In genomic region chr7:100886535-100886934, GRCm38 (mm10) we compare ENCODE assay signal across 9 mouse cellular contexts. TPM values are rescaled to one million over a fixed set of nuclear protein-coding genes. Genes with fewer than 3 reads are reported as not detected.
DNase-seq lines count a peak whose midpoint lies in the region; ATAC-seq and TF ChIP-seq lines count a peak whose summit lies in the region.
"Had no signal": no experiment of that assay in that cellular context is flagged by ENCODE, and none has a peak within 500 bp of the region (broad histone marks: within the 10 kb centered on the region; RNA-seq: fewer than 3 reads in every experiment).

No protein-coding gene starts in this region.

- ATAC-seq in cerebellum, adult (ENCODE audit: insufficient number of reproducible peaks, low FRiP score, low TSS enrichment) = no peak
- no peak for ATAC-seq in liver, embryonic 12.5 days
- 0 out of 2 replicates have a peak, but pooled peaks have one; percentile 35 for ATAC-seq in erythroblast, adult 5-6 weeks (replicated peaks; ENCODE audit: low FRiP score, poor library complexity, severe bottlenecking)
- no peak for ATAC-seq in lung, postnatal 0 days
- ATAC-seq: Patski had no signal

- H3K27ac ChIP-seq in liver, adult 2 months (replicated peaks; ENCODE audit: insufficient read depth, low read depth, low read length) = no peak overlapping the region
- no peak overlapping the region for H3K27ac ChIP-seq in liver, embryonic 12.5 days
- H3K27ac ChIP-seq in lung, postnatal 0 days (ENCODE audit: low read length) = no peak overlapping the region

- H3K9ac ChIP-seq in liver, adult 2 months (ENCODE audit: low read depth, low read length) = no peak overlapping the region
- no peak overlapping the region for H3K9ac ChIP-seq in liver, embryonic 12.5 days
- H3K9ac ChIP-seq in lung, postnatal 0 days (replicated peaks; ENCODE audit: low read depth) = no peak overlapping the region

- no peak overlapping the region for H3K4me3 ChIP-seq in liver, adult 2 months (ENCODE audit: insufficient read depth, low read depth, low read length)
- H3K4me3 ChIP-seq in liver, embryonic 12.5 days = no peak overlapping the region
- no peak overlapping the region for H3K4me3 ChIP-seq in lung, postnatal 0 days (ENCODE audit: low read depth, low read length)

- DNase-seq in cerebellum, adult 18-20 months = peak; percentile 56 to 68
- DNase-seq in liver, adult 2 months (ENCODE audit: extremely low read depth, low read depth, low spot score) = peak; percentile 24
- DNase-seq in adrenal gland, postnatal 36 days = peak; percentile 57
- DNase-seq in lung, postnatal 0 days (ENCODE audit: low spot score) = peak; percentile 53
- DNase-seq in thymus, postnatal 14 days = peak; percentile 65

- no peaks in the 10 kb centered on the region for H3K9me3 ChIP-seq in liver, embryonic 12.5 days (replicated peaks)
- H3K9me3 ChIP-seq in lung, postnatal 0 days (ENCODE audit: low read length) = no peaks in the 10 kb centered on the region

- H3K4me1 ChIP-seq in liver, adult 2 months (ENCODE audit: control insufficient read depth, insufficient read depth, low read length) = no peaks in the 10 kb centered on the region
- H3K4me1 ChIP-seq in liver, embryonic 12.5 days = no peaks in the 10 kb centered on the region
- no peaks in the 10 kb centered on the region for H3K4me1 ChIP-seq in lung, postnatal 0 days (ENCODE audit: insufficient read depth, low read depth, low read length)

- H3K79me2 ChIP-seq in liver, adult 2 months (ENCODE audit: control insufficient read depth, insufficient read depth, low read length) = no peaks in the 10 kb centered on the region

- WGBS in liver, adult 2 months = 33% methylated on average over 3 of the region's 3 CpGs
- 28% methylated on average over 3 of the region's 3 CpGs for WGBS in liver, embryonic 12.5 days (ENCODE audit: insufficient replicate concordance)
- WGBS in lung, postnatal 0 days = 29% methylated on average over 3 of the region's 3 CpGs

- no peak overlapping the region for H3K4me2 ChIP-seq in liver, embryonic 12.5 days
- H3K4me2 ChIP-seq in lung, postnatal 0 days (replicated peaks; ENCODE audit: low read depth, low read length) = no peak overlapping the region

- no peaks in the 10 kb centered on the region for H3K27me3 ChIP-seq in liver, adult 2 months (ENCODE audit: control insufficient read depth, insufficient read depth, low read length)
- H3K27me3 ChIP-seq in liver, embryonic 12.5 days (replicated peaks) = no peaks in the 10 kb centered on the region
- H3K27me3 ChIP-seq in lung, postnatal 0 days (replicated peaks; ENCODE audit: insufficient read depth, low read length) = no peaks in the 10 kb centered on the region
- H3K27me3 ChIP-seq: Patski had no signal

- no peak for TF ChIP-seq EP300 in lung, postnatal 0 days (IDR thresholded peaks at IDR 0.05)

- no peak for TF ChIP-seq POLR2A in liver, adult 2 months (IDR thresholded peaks at IDR 0.05; ENCODE audit: extremely low read depth, insufficient read depth, low read length)

- peak; percentile 72 for TF ChIP-seq CTCF in liver, adult 2 months (IDR thresholded peaks at IDR 0.05; ENCODE audit: low read depth, low read length)
- TF ChIP-seq CTCF in lung, postnatal 0 days (IDR thresholded peaks at IDR 0.05) = peak; percentile 87

- H3K36me3 ChIP-seq in liver, adult 2 months (ENCODE audit: control insufficient read depth, insufficient read depth, low read length) = no peaks in the 10 kb centered on the region
- H3K36me3 ChIP-seq in liver, embryonic 12.5 days = peaks cover 47% of the 10 kb centered on the region
- peaks cover 43% of the 10 kb centered on the region for H3K36me3 ChIP-seq in lung, postnatal 0 days (ENCODE audit: insufficient read depth, low read length)

RNA-seq across cellular contexts. Expression of gene Relt, which starts 23.3 kb away (rescaled TPM):
- total RNA-seq in liver, adult 2 months (2014; rRNA removed) = 0.37 and 2.1 TPM in 2 replicates
- 1.0 TPM in 2 replicates for polyA plus RNA-seq in liver, adult 2 months (2012; rRNA removed)
- polyA plus RNA-seq in liver, embryonic 12.5 days (2016; fragmentation: Nextera tagmentation; extraction: Ambion mirVana) = 17.8 and 18.2 TPM in 2 replicates
- 1 to 10 TPM; 1.6 to 4.2 TPM for total RNA-seq in adrenal gland, postnatal 36 days (2021)
- total RNA-seq in erythroblast, adult 5-6 weeks (2015; ENCODE audit: low replicate concordance) = 12.1 and 12.9 TPM in 2 replicates
- 11.6 and 14.8 TPM in 2 replicates for total RNA-seq in erythroblast, adult 5-6 weeks (2017; ENCODE audit: low replicate concordance)
- polyA plus RNA-seq in lung, postnatal 0 days (2015; fragmentation: Nextera tagmentation; extraction: Ambion mirVana) = 2.8 and 3.8 TPM in 2 replicates

RNA-seq across cellular contexts. Expression of gene Arhgef17, which starts 45.4 kb away (rescaled TPM):
- total RNA-seq in liver, adult 2 months (2014; rRNA removed) = 1.2 and 2.1 TPM in 2 replicates
- 1.4 and 1.8 TPM in 2 replicates for polyA plus RNA-seq in liver, adult 2 months (2012; rRNA removed)
- 1.7 and 2.2 TPM in 2 replicates for polyA plus RNA-seq in liver, embryonic 12.5 days (2016; fragmentation: Nextera tagmentation; extraction: Ambion mirVana)
- 10 to 100 TPM; 63.3 to 69.0 TPM for total RNA-seq in adrenal gland, postnatal 36 days (2021)
- 0.58 TPM in 1 of 2 replicates, not detected in the other for total RNA-seq in erythroblast, adult 5-6 weeks (2015; ENCODE audit: low replicate concordance)
- total RNA-seq in erythroblast, adult 5-6 weeks (2017; ENCODE audit: low replicate concordance) = not detected in 2 replicates
- 5.8 and 7.0 TPM in 2 replicates for polyA plus RNA-seq in lung, postnatal 0 days (2015; fragmentation: Nextera tagmentation; extraction: Ambion mirVana)

Comparison
In these comparisons a context has a peak if more than half of its experiments do, and no peak if none do; other contexts are left out.
1. RNA of gene Arhgef17, which starts 45.4 kb away (total RNA-seq): 63.3 to 69.0 TPM in adrenal gland, postnatal 36 days; 1.2 to 2.1 TPM in liver, adult 2 months and 0.58 TPM in erythroblast, adult 5-6 weeks; every median in the first group is over 10 times any median in the second.
2. Peak in every context shown above with its lines, with median percentiles within 50 percentile points of each other: DNase-seq.